Comparison of ENCODE assay signal across 28 mouse cellular contexts in the genomic region with DNA sequence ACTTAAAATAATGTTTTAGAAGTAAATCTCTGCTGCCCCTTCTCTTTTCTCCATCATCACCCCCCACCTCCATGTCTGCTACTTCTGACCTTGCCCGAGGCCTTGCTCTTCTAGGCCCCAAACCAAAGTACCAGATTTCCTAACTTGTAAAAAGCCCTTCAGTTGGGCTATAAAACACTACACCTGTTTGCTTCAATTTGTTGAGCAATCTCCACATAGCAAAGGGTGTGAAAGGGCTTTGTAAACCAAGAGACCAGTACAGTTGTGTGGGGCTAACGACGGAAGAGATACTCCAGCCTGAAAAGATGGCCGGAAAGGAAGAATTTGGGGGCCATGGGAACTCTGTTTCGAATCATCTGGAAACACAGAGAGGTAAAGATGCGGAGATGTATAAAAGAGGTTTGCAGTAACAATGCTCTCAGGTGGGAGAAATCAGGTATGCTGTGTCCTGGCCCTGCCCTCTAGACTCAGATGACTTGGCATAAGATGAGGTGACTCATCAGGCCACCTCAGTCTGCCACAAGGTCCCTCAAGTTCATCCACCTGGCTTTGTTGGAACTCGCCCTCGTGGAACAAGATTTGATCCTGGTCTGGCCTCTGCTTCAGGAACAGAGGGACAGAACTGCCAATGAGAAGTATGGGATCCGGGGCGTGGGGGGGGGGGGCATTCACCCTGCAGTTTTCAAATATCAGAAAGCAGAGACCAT. TPM values are rescaled to one million over a fixed set of nuclear protein-coding genes. Genes with fewer than 3 reads are reported as not detected.
DNase-seq lines count a peak whose midpoint lies in the region; ATAC-seq and TF ChIP-seq lines count a peak whose summit lies in the region.
"Had no signal": no experiment of that assay in that cellular context is flagged by ENCODE, and none has a peak within 500 bp of the region (broad histone marks: within the 10 kb centered on the region; RNA-seq: fewer than 3 reads in every experiment).

No protein-coding gene starts in this region.

- no peak overlapping the region for H3K9ac ChIP-seq in kidney, postnatal 0 days (ENCODE audit: low read depth, low read length)
- H3K9ac ChIP-seq in kidney, embryonic 16.5 days (replicated peaks; ENCODE audit: low read length) = no peak overlapping the region
- no peak overlapping the region for H3K9ac ChIP-seq in midbrain, embryonic 11.5 days (ENCODE audit: low read length)
- no peak overlapping the region for H3K9ac ChIP-seq in midbrain, postnatal 0 days (replicated peaks; ENCODE audit: low read length, poor library complexity, severe bottlenecking)
- no peak overlapping the region for H3K9ac ChIP-seq in intestine, embryonic 16.5 days (ENCODE audit: low read depth, low read length)
- H3K9ac ChIP-seq in stomach, embryonic 16.5 days (ENCODE audit: low read length) = no peak overlapping the region
- H3K9ac ChIP-seq: embryonic facial prominence, embryonic 15.5 days; forebrain, embryonic 15.5 days; kidney, embryonic 15.5 days; lung, embryonic 15.5 days; neural tube, embryonic 12.5 days; stomach, embryonic 15.5 days had no signal

- no peaks in the 10 kb centered on the region for H3K27me3 ChIP-seq in kidney, postnatal 0 days (ENCODE audit: insufficient read depth, low read length)
- no peaks in the 10 kb centered on the region for H3K27me3 ChIP-seq in kidney, embryonic 16.5 days (ENCODE audit: insufficient read depth, low read length)
- no peaks in the 10 kb centered on the region for H3K27me3 ChIP-seq in midbrain, embryonic 11.5 days (ENCODE audit: control insufficient read depth, insufficient read depth, low read length)
- H3K27me3 ChIP-seq in midbrain, postnatal 0 days (ENCODE audit: insufficient read depth, low read length) = no peaks in the 10 kb centered on the region
- no peaks in the 10 kb centered on the region for H3K27me3 ChIP-seq in intestine, embryonic 16.5 days (replicated peaks; ENCODE audit: control insufficient read depth, insufficient read depth, low read length)
- no peaks in the 10 kb centered on the region for H3K27me3 ChIP-seq in stomach, embryonic 16.5 days (ENCODE audit: control insufficient read depth, insufficient read depth, low read length)
- H3K27me3 ChIP-seq: embryonic facial prominence, embryonic 15.5 days; forebrain, embryonic 15.5 days; kidney, embryonic 15.5 days; lung, embryonic 15.5 days; megakaryocyte, embryonic 14.5 days; neural tube, embryonic 12.5 days; stomach, embryonic 15.5 days had no signal

- no peaks in the 10 kb centered on the region for H3K4me1 ChIP-seq in kidney, postnatal 0 days (replicated peaks; ENCODE audit: insufficient read depth, low read length)
- no peaks in the 10 kb centered on the region for H3K4me1 ChIP-seq in kidney, embryonic 16.5 days (ENCODE audit: insufficient read depth, low read length)
- H3K4me1 ChIP-seq in midbrain, embryonic 11.5 days (ENCODE audit: control insufficient read depth, insufficient read depth, low read length) = no peaks in the 10 kb centered on the region
- H3K4me1 ChIP-seq in midbrain, postnatal 0 days (ENCODE audit: insufficient read depth, low read length) = no peaks in the 10 kb centered on the region
- peaks cover 4% of the 10 kb centered on the region; the same call in 1 of the 2 replicates for H3K4me1 ChIP-seq in intestine, embryonic 16.5 days (ENCODE audit: control insufficient read depth, insufficient read depth, low read length)
- no peaks in the 10 kb centered on the region for H3K4me1 ChIP-seq in stomach, embryonic 16.5 days (ENCODE audit: control insufficient read depth, insufficient read depth, low read length)
- H3K4me1 ChIP-seq: embryonic facial prominence, embryonic 15.5 days; forebrain, embryonic 15.5 days; kidney, embryonic 15.5 days; lung, embryonic 15.5 days; neural tube, embryonic 12.5 days; stomach, embryonic 15.5 days had no signal

- H3K4me3 ChIP-seq in kidney, postnatal 0 days (replicated peaks; ENCODE audit: low read depth, low read length) = no peak overlapping the region
- no peak overlapping the region for H3K4me3 ChIP-seq in kidney, embryonic 16.5 days (ENCODE audit: low read length)
- no peak overlapping the region for H3K4me3 ChIP-seq in midbrain, embryonic 11.5 days (ENCODE audit: low read depth, low read length)
- no peak overlapping the region for H3K4me3 ChIP-seq in midbrain, postnatal 0 days (ENCODE audit: low read depth, low read length)
- no peak overlapping the region for H3K4me3 ChIP-seq in intestine, embryonic 16.5 days (ENCODE audit: low read length)
- H3K4me3 ChIP-seq in stomach, embryonic 16.5 days (replicated peaks; ENCODE audit: low read length) = no peak overlapping the region
- H3K4me3 ChIP-seq: embryonic facial prominence, embryonic 15.5 days; forebrain, embryonic 15.5 days; heart, embryonic 10.5 days; hindbrain, embryonic 10.5 days; kidney, embryonic 15.5 days; layer of hippocampus, adult 2 months; limb, embryonic 10.5 days; lung, embryonic 15.5 days; megakaryocyte, embryonic 14.5 days; neural tube, embryonic 12.5 days; stomach, embryonic 15.5 days had no signal

- DNase-seq in kidney, postnatal 0 days (ENCODE audit: low spot score) = no peak
- peak; percentile 74 for DNase-seq in midbrain, embryonic 11.5 days (ENCODE audit: low spot score, missing footprints)
- no peak for DNase-seq in midbrain, postnatal 0 days (ENCODE audit: low spot score)
- no peak for DNase-seq in B cell, adult 2 months
- no peak for DNase-seq in layer of hippocampus, adult 18-20 months (ENCODE audit: low spot score in 2 of 2)
- DNase-seq: adrenal gland, postnatal 25 days; cerebellum, adult 9-10 months; kidney, adult 11 months; midbrain, embryonic 14.5 days; right cerebral cortex, adult 18-20 months; right cerebral cortex, postnatal 4 days; thymus, adult 2 months had no signal

- H3K4me2 ChIP-seq in kidney, postnatal 0 days (ENCODE audit: low read length) = no peak overlapping the region
- H3K4me2 ChIP-seq in kidney, embryonic 16.5 days (replicated peaks; ENCODE audit: low read depth, low read length) = no peak overlapping the region
- H3K4me2 ChIP-seq in midbrain, embryonic 11.5 days = no peak overlapping the region
- H3K4me2 ChIP-seq in midbrain, postnatal 0 days (ENCODE audit: low read depth, low read length, poor library complexity, severe bottlenecking) = no peak overlapping the region
- no peak overlapping the region for H3K4me2 ChIP-seq in intestine, embryonic 16.5 days (ENCODE audit: low read depth, low read length)
- H3K4me2 ChIP-seq in stomach, embryonic 16.5 days (ENCODE audit: low read depth, low read length) = no peak overlapping the region
- H3K4me2 ChIP-seq: embryonic facial prominence, embryonic 15.5 days; forebrain, embryonic 15.5 days; kidney, embryonic 15.5 days; liver, embryonic 11.5 days; lung, embryonic 15.5 days; neural tube, embryonic 12.5 days; stomach, embryonic 15.5 days had no signal

- WGBS in kidney, postnatal 0 days = 80% methylated on average over 10 of the region's 10 CpGs
- 78% methylated on average over 10 of the region's 10 CpGs for WGBS in kidney, embryonic 16.5 days
- 90% methylated on average over 10 of the region's 10 CpGs for WGBS in midbrain, embryonic 11.5 days
- WGBS in midbrain, postnatal 0 days = 89% methylated on average over 10 of the region's 10 CpGs
- 70% methylated on average over 10 of the region's 10 CpGs for WGBS in intestine, embryonic 16.5 days
- WGBS in stomach, embryonic 16.5 days = 83% methylated on average over 10 of the region's 10 CpGs

- H3K27ac ChIP-seq in kidney, postnatal 0 days = no peak overlapping the region
- no peak overlapping the region for H3K27ac ChIP-seq in kidney, embryonic 16.5 days (ENCODE audit: low read length)
- H3K27ac ChIP-seq in midbrain, embryonic 11.5 days (ENCODE audit: low read depth, low read length) = no peak overlapping the region
- H3K27ac ChIP-seq in midbrain, postnatal 0 days (ENCODE audit: low read depth, low read length) = no peak overlapping the region
- H3K27ac ChIP-seq in intestine, embryonic 16.5 days (ENCODE audit: low read length) = peak overlapping the region; percentile 42
- 0 out of 2 replicates have a peak overlapping the region, but pooled peaks have one; percentile 23 for H3K27ac ChIP-seq in stomach, embryonic 16.5 days (ENCODE audit: low read length)
- H3K27ac ChIP-seq: embryonic facial prominence, embryonic 15.5 days; forebrain, embryonic 15.5 days; heart, embryonic 10.5 days; hindbrain, embryonic 10.5 days; kidney, embryonic 15.5 days; layer of hippocampus, adult 2 months; lung, embryonic 15.5 days; neural tube, embryonic 12.5 days; stomach, embryonic 15.5 days had no signal

- H3K36me3 ChIP-seq in kidney, postnatal 0 days (ENCODE audit: insufficient read depth, low read length) = no peaks in the 10 kb centered on the region
- H3K36me3 ChIP-seq in kidney, embryonic 16.5 days (ENCODE audit: insufficient read depth, low read length) = 0 out of 2 replicates have a peak, but pooled peaks cover 3% of the 10 kb centered on the region
- H3K36me3 ChIP-seq in midbrain, embryonic 11.5 days (ENCODE audit: control insufficient read depth, insufficient read depth, low read length) = no peaks in the 10 kb centered on the region; the same call in 1 of the 2 replicates
- no peaks in the 10 kb centered on the region for H3K36me3 ChIP-seq in midbrain, postnatal 0 days (ENCODE audit: insufficient read depth, low read length)
- no peaks in the 10 kb centered on the region for H3K36me3 ChIP-seq in intestine, embryonic 16.5 days (ENCODE audit: control insufficient read depth, insufficient read depth, low read length)
- H3K36me3 ChIP-seq in stomach, embryonic 16.5 days (ENCODE audit: control insufficient read depth, insufficient read depth, low read length) = no peaks in the 10 kb centered on the region
- H3K36me3 ChIP-seq: embryonic facial prominence, embryonic 15.5 days; forebrain, embryonic 15.5 days; heart, embryonic 10.5 days; limb, embryonic 10.5 days; lung, embryonic 15.5 days; neural tube, embryonic 12.5 days; stomach, embryonic 15.5 days had no signal

- TF ChIP-seq CTCF in kidney, postnatal 0 days (IDR thresholded peaks at IDR 0.05; ENCODE audit: low read depth) = no peak
- TF ChIP-seq CTCF in midbrain, postnatal 0 days (IDR thresholded peaks at IDR 0.05) = no peak

- peak; percentile 51; the same call in 1 of the 2 replicates for ATAC-seq in kidney, postnatal 0 days (replicated peaks; ENCODE audit: low FRiP score, low read depth)
- no peak for ATAC-seq in kidney, embryonic 16.5 days (ENCODE audit: low FRiP score, low TSS enrichment)
- ATAC-seq in midbrain, embryonic 11.5 days (ENCODE audit: low FRiP score) = no peak
- no peak for ATAC-seq in midbrain, postnatal 0 days (ENCODE audit: low FRiP score)
- ATAC-seq in intestine, embryonic 16.5 days = peak; percentile 73
- peak; percentile 54; the same call in 1 of the 2 replicates for ATAC-seq in stomach, embryonic 16.5 days (ENCODE audit: insufficient read depth, low FRiP score)
- ATAC-seq: forebrain, embryonic 15.5 days; hindbrain, embryonic 16.5 days had no signal

- no peaks in the 10 kb centered on the region for H3K9me3 ChIP-seq in kidney, postnatal 0 days (replicated peaks; ENCODE audit: low read length)
- H3K9me3 ChIP-seq in kidney, embryonic 16.5 days (ENCODE audit: low read length) = no peaks in the 10 kb centered on the region
- H3K9me3 ChIP-seq in midbrain, embryonic 11.5 days (ENCODE audit: control insufficient read depth, low read length) = no peaks in the 10 kb centered on the region
- no peaks in the 10 kb centered on the region for H3K9me3 ChIP-seq in midbrain, postnatal 0 days (ENCODE audit: low read length)
- H3K9me3 ChIP-seq in intestine, embryonic 16.5 days (ENCODE audit: control insufficient read depth, low read length) = no peaks in the 10 kb centered on the region
- H3K9me3 ChIP-seq in stomach, embryonic 16.5 days (replicated peaks; ENCODE audit: control insufficient read depth, low read length) = no peaks in the 10 kb centered on the region
- H3K9me3 ChIP-seq: embryonic facial prominence, embryonic 15.5 days; forebrain, embryonic 15.5 days; heart, embryonic 10.5 days; hindbrain, embryonic 10.5 days; kidney, embryonic 15.5 days; limb, embryonic 10.5 days; lung, embryonic 15.5 days; neural tube, embryonic 12.5 days; stomach, embryonic 15.5 days had no signal

RNA-seq across cellular contexts. Expression of gene Saysd1, which starts 3.2 kb away (rescaled TPM):
- polyA plus RNA-seq in kidney, postnatal 0 days (2015; fragmentation: Nextera tagmentation; extraction: Ambion mirVana) = 18.1 and 19.3 TPM in 2 replicates
- 13.4 and 13.6 TPM in 2 replicates for polyA plus RNA-seq in kidney, embryonic 16.5 days (2015; fragmentation: Nextera tagmentation; extraction: Ambion mirVana)
- polyA plus RNA-seq in midbrain, embryonic 11.5 days (2014; fragmentation: Nextera tagmentation; extraction: Ambion mirVana) = 11.3 and 12.6 TPM in 2 replicates
- total RNA-seq in midbrain, postnatal 0 days (2014; rRNA removed) = 3.8 and 4.9 TPM in 2 replicates
- 8.6 and 9.8 TPM in 2 replicates for polyA plus RNA-seq in midbrain, postnatal 0 days (2015; fragmentation: Nextera tagmentation; extraction: Ambion mirVana)
- 20.2 and 21.5 TPM in 2 replicates for polyA plus RNA-seq in intestine, embryonic 16.5 days (2015; fragmentation: Nextera tagmentation; extraction: Ambion mirVana)
- 12.9 and 13.5 TPM in 2 replicates for polyA plus RNA-seq in stomach, embryonic 16.5 days (2015; fragmentation: Nextera tagmentation; extraction: Ambion mirVana)
- total RNA-seq in layer of hippocampus, adult 18-20 months (2021) = 1 to 10 TPM; 3.8 to 4.2 TPM

RNA-seq across cellular contexts. Expression of gene Kcnk5, which starts 46.5 kb away (rescaled TPM):
- polyA plus RNA-seq in kidney, postnatal 0 days (2015; fragmentation: Nextera tagmentation; extraction: Ambion mirVana) = 12.0 and 14.8 TPM in 2 replicates
- 21.9 and 22.7 TPM in 2 replicates for polyA plus RNA-seq in kidney, embryonic 16.5 days (2015; fragmentation: Nextera tagmentation; extraction: Ambion mirVana)
- polyA plus RNA-seq in midbrain, embryonic 11.5 days (2014; fragmentation: Nextera tagmentation; extraction: Ambion mirVana) = 4.5 and 6.6 TPM in 2 replicates
- 0.99 and 1.0 TPM in 2 replicates for total RNA-seq in midbrain, postnatal 0 days (2014; rRNA removed)
- 0.70 and 0.80 TPM in 2 replicates for polyA plus RNA-seq in midbrain, postnatal 0 days (2015; fragmentation: Nextera tagmentation; extraction: Ambion mirVana)
- 10.7 and 10.9 TPM in 2 replicates for polyA plus RNA-seq in intestine, embryonic 16.5 days (2015; fragmentation: Nextera tagmentation; extraction: Ambion mirVana)
- 8.7 and 9.5 TPM in 2 replicates for polyA plus RNA-seq in stomach, embryonic 16.5 days (2015; fragmentation: Nextera tagmentation; extraction: Ambion mirVana)
- under 1 TPM; 0.25 to 0.43 TPM for total RNA-seq in layer of hippocampus, adult 18-20 months (2021)

Comparison
In these comparisons a context has a peak if more than half of its experiments do, and no peak if none do; other contexts are left out.
1. ATAC-seq: peak in kidney, postnatal 0 days (single experiment), intestine, embryonic 16.5 days (single experiment) and stomach, embryonic 16.5 days (single experiment); none in kidney, embryonic 16.5 days (single experiment), midbrain, embryonic 11.5 days (single experiment) and midbrain, postnatal 0 days (single experiment).
2. H3K27ac ChIP-seq: peak in intestine, embryonic 16.5 days (single experiment) and stomach, embryonic 16.5 days (single experiment); none in kidney, postnatal 0 days (single experiment), kidney, embryonic 16.5 days (single experiment), midbrain, embryonic 11.5 days (single experiment) and midbrain, postnatal 0 days (single experiment).